Mouse (Mus musculus): ENCODE measurements around the gene Cer1. TPM values are rescaled to one million over a fixed set of nuclear protein-coding genes. Genes with fewer than 3 reads are reported as not detected.

The Cer1 gene
- not detected for total RNA-seq (2023)

DNA sequence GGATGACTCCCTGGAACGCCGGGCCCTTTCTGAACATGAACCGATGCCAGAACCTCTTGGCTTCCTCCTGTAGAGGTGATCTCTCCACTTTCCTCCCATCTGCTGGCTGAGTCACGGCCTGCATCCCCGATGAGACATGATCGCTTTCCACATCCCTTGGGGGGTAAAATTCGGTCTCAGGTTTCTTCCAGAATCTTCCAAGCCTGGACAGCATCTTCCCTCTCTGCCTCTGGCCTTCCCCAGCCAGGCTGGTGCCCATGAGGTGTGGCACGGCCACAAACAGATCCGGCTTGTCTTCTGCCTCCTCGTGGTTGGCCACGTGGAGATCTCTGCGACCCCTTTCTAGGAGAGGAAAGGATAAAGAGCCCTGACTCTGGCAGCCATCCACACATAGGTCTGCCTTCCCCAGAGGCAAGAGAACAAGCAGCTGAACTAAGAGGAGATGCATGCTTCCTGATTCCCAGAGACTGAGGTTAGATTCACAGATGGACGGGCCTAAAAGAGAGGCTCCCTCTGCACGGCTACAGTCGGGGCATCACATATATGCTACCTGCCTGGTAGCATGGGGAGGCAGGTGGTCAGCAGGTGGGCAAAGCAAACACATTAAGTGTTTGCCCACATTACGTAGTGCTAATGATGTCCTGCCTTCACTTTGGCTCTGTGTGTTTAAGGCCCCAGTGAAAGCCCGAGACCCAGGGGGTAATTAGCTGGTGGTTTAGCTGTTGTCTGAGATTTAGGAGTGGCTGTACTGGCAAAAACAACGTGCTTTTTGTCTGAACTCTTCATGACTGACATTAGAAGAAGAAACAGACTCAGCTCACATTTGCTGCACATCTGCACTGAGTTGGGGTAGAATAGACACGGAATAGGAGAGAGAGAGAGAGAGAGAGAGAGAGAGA, at the start of gene Cer1:
TSS of gene Cer1 (minus strand) at position 513 of the 899 bp plus-strand sequence.

DNA sequence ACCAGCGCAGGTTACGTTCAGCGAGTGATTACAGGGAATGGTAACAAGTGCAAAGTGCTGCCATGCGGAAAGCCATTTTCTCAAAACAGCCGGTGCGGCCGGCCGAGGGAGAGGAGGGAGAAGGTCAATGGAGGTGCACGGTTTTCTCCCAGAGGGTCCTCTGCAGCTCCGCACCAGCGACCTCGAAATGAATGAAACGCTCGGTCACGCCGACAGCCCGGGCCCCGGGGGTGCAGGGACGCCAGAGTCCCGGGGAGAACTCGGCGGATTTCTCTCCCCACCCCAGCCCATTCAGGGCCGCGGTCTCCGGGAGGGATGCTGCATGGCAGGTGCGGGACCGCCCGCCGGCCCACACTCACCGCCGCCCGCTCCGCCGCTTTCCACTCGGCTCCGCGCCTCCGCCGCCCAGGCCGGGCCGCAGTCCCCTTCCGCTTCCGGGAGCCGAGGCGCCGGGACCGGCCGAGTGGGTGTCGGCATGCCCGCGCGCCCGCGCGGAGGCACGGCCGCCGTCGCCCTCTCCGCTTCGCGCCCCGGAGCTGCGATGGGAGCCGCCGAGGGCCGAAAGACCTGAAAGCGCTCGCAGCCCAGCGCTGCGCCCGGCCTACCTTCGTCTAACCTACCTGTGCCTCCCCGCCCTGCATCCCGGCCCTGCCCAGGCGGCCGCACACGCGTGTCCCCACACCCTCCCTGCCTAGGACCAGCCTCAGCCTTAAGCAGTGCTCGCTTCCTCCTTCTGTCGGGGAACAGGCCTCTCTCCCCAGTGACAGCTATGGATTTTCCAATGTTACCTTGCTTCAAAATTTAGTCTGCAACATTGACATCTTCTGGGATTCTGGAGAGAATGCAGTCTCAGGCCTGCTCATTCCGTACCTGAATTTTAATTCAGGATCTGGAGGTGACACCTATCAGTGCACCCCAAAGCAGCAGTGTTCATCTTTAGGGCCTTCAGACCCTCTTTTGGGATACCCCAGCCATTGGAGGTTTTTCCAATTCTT, 25.5 kb downstream of the Cer1 start, which contains the start of gene Zdhhc21:
TSS of gene Zdhhc21 (minus strand) at position 828 of the 995 bp plus-strand sequence.

Other genes starting within 250 kb of the Cer1 start
- under 1 TPM; 0.18 to 0.31 TPM for gene Nfib, start 179.4 kb downstream of the Cer1 start, total RNA-seq (2023)
- gene Zdhhc21, start 25.2 kb downstream of the Cer1 start, total RNA-seq (2023): 10 to 100 TPM; 11.9 to 13.9 TPM
- not detected for gene Frem1, start 167.2 kb upstream of the Cer1 start, total RNA-seq (2023)

Measured in neutrophil, adult 83 days (primary cell).